Mouse (Mus musculus) heart, embryonic 13.5 days (tissue): ENCODE results near the gene Schip1. TPM values are rescaled to one million over a fixed set of nuclear protein-coding genes. Genes with fewer than 3 reads are reported as not detected.

ENCODE experiments used
- ATAC-seq: fragments of 200-750 bp; cut with Nextera tagmentation; 2 replicates; pipeline ENCODE4 v1.8.0; 2017; ENCODE audit warnings: moderate TSS enrichment; ENCODE audit not compliant: insufficient number of reproducible peaks, low FRiP score, low TSS enrichment; ENCODE audit errors: extremely low read depth
- H3K27ac ChIP-seq: fragments of 300-500 bp; sonication (generic); replicated peaks from 2 replicates; pipeline ENCODE4 v1.5.1; 2015; ENCODE audit warnings: moderate library complexity, mild to moderate bottlenecking, inconsistent platforms
- H3K27me3 ChIP-seq: fragments of 300-500 bp; sonication (generic); replicated peaks from 2 replicates; pipeline ENCODE4 v1.6.1; 2015; ENCODE audit warnings: mild to moderate bottlenecking, inconsistent platforms
- H3K36me3 ChIP-seq: fragments of 300-500 bp; sonication (generic); 2 replicates; pipeline ENCODE4 v1.6.1; 2015; ENCODE audit warnings: mild to moderate bottlenecking, inconsistent platforms
- H3K4me1 ChIP-seq: fragments of 300-500 bp; sonication (generic); 2 replicates; pipeline ENCODE4 v1.6.1; 2015; ENCODE audit warnings: inconsistent platforms
- H3K4me2 ChIP-seq: fragments of 300-500 bp; sonication (generic); 2 replicates; pipeline ENCODE4 v1.6.1; 2015; ENCODE audit warnings: inconsistent platforms, mild to moderate bottlenecking, moderate library complexity
- H3K4me3 ChIP-seq: fragments of 300-500 bp; sonication (generic); 2 replicates; pipeline ENCODE4 v1.5.1; 2015; ENCODE audit warnings: moderate library complexity, mild to moderate bottlenecking, inconsistent platforms
- H3K9ac ChIP-seq: fragments of 300-500 bp; sonication (generic); 2 replicates; pipeline ENCODE4 v1.6.1; 2015; ENCODE audit warnings: inconsistent platforms, mild to moderate bottlenecking, moderate library complexity
- H3K9me3 ChIP-seq: fragments of 300-500 bp; sonication (generic); 2 replicates; pipeline ENCODE4 v1.6.1; 2016; ENCODE audit warnings: inconsistent platforms
- WGBS: fragments of 180-500 bp; shearing (Covaris S2); methylation state at CpG from one replicate; pipeline ENCODE4 v1.1.7; 2015; ENCODE audit warnings: mixed read lengths; 5-methylcytosine and 5-hydroxymethylcytosine counted together
- polyA plus RNA-seq: library from polyadenylated mRNA; unstranded; fragments of >200 nt; fragmentation: Nextera tagmentation; extraction: Ambion mirVana; gene quantifications from 2 replicates; pipeline ENCODE4 v1.2.1, GENCODE M21; 2015

Schip1 gene
- polyA plus RNA-seq, 1 experiment from 2014 or later = 52.4 TPM

- Histone ChIP-seq H3K27me3 (no peaks in the 10 kb centered on the region), H3K4me2 (no peak overlapping the region), H3K36me3 (no peaks in the 10 kb centered on the region), H3K9ac (no peak overlapping the region), H3K4me1 (peaks cover 23% of the 10 kb centered on the region), H3K9me3 (no peaks in the 10 kb centered on the region; the same call in 1 of the 2 replicates), H3K4me3 (no peak overlapping the region), H3K27ac (no peak overlapping the region)
- 65% methylated on average over 4 of the region's 4 CpGs for WGBS
- ATAC-seq = no peak
These were observed 592.2 kb downstream of the Schip1 start for GRCm38 (mm10) chr3:68656607-68657352.

GRCm38 (mm10) chr3:68657589-68658245, 593.1 kb downstream of the Schip1 start:
- no peak for ATAC-seq

DNA sequence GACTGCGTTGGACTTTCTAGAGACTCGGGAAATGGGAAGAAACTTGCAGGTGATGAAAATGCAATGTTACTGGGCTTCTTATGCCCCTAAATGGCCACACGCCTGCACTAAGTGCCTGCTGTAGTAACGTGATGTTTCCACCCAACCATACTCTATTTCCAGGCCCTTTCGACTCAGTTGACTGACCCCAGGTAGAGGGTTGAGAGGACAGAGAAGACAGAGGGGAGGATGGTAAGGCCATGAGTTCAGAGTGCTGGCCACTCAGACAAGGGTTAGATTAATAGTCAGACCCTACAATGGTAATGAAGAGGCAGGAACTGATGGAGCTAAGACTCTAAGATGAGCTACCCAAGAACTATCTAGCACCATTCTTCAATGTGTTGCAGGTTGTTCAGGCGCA, 595.4 kb downstream of the Schip1 start:
- no peaks in the 10 kb centered on the region for H3K27me3 ChIP-seq
- ATAC-seq = no peak
- no peak overlapping the region for H3K9ac ChIP-seq
- 89% methylated on average over 6 of the region's 6 CpGs for WGBS
- H3K4me1 ChIP-seq = peaks cover 23% of the 10 kb centered on the region
- H3K27ac ChIP-seq = no peak overlapping the region
- no peaks in the 10 kb centered on the region for H3K36me3 ChIP-seq
- no peaks in the 10 kb centered on the region; the same call in 1 of the 2 replicates for H3K9me3 ChIP-seq
- H3K4me2 ChIP-seq = no peak overlapping the region
- H3K4me3 ChIP-seq = no peak overlapping the region

More at GRCm38 (mm10) chr3:68657589-68658245, 593.1 kb downstream of the Schip1 start:
- Histone ChIP-seq H3K4me3 (no peak overlapping the region), H3K27me3 (no peaks in the 10 kb centered on the region), H3K9me3 (no peaks in the 10 kb centered on the region; the same call in 1 of the 2 replicates), H3K27ac (no peak overlapping the region), H3K4me1 (peaks cover 23% of the 10 kb centered on the region), H3K4me2 (peak overlapping the region; percentile 40), H3K9ac (no peak overlapping the region), H3K36me3 (no peaks in the 10 kb centered on the region)
- WGBS = 9% methylated on average over 9 of the region's 9 CpGs

DNA sequence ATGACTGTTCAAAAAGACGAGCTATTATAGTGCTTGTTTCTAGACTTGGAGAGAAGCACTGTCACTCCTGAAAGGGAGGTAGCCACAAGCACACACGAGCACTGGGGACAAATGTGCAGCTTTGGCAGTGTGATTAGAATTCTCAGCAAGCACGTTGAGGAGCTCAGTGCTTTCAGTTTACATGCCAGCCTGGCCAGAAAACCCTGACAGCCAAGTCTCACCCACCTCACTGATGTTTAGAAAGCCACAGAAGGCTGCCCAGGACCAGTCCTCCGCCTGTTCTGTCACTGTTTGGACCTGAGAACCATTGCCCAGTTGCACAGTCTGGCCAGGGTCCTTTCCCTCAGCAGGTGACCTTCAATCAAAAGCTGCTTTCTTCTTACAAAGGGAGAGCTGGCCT, 595.9 kb downstream of the Schip1 start:
- WGBS = 52% methylated on average over 4 of the region's 4 CpGs
- Histone ChIP-seq H3K4me3 (no peak overlapping the region), H3K9ac (no peak overlapping the region), H3K27me3 (no peaks in the 10 kb centered on the region), H3K36me3 (no peaks in the 10 kb centered on the region), H3K4me2 (no peak overlapping the region), H3K27ac (0 out of 2 replicates have a peak overlapping the region, but pooled peaks have one; percentile 12), H3K4me1 (peaks cover 23% of the 10 kb centered on the region), H3K9me3 (no peaks in the 10 kb centered on the region; the same call in 1 of the 2 replicates)
- ATAC-seq = no peak

GRCm38 (mm10) chr3:68662386-68662785, 597.8 kb downstream of the Schip1 start:
- Histone ChIP-seq H3K36me3 (no peaks in the 10 kb centered on the region), H3K4me2 (no peak overlapping the region)
- ATAC-seq = no peak

GRCm38 (mm10) chr3:68664337-68664736, 599.7 kb downstream of the Schip1 start:
- 77% methylated on average over 6 of the region's 6 CpGs for WGBS
- H3K27me3 ChIP-seq = no peaks in the 10 kb centered on the region

More at GRCm38 (mm10) chr3:68662386-68662785, 597.8 kb downstream of the Schip1 start:
- WGBS = 59% methylated on average over 5 of the region's 5 CpGs
- Histone ChIP-seq H3K4me3 (no peak overlapping the region), H3K4me1 (peaks cover 20% of the 10 kb centered on the region), H3K9me3 (no peaks in the 10 kb centered on the region; the same call in 1 of the 2 replicates), H3K27me3 (no peaks in the 10 kb centered on the region), H3K27ac (no peak overlapping the region), H3K9ac (no peak overlapping the region)

DNA sequence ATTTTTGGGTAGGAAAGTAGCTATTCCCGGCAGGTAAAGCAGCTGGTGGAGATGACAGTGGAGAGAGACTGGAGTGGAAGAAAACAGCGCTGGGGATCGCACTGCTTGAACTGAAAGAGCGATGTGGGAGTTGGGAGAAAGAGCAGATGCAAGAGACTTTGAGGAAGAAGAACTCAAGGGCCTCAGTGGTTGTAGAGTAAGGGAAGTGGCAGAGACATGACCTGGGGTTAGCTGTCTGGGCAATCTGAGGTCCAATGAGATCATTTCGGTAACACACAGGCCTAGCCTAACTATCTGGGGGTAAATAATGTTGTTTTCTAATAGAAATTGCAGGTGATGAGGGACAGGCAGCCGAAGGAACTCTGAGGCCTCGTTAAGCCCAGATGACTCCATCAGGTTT, 601.8 kb downstream of the Schip1 start:
- 84% methylated on average over 7 of the region's 7 CpGs for WGBS
- H3K27me3 ChIP-seq = no peaks in the 10 kb centered on the region

More at GRCm38 (mm10) chr3:68664337-68664736, 599.7 kb downstream of the Schip1 start:
- ATAC-seq = no peak
- Histone ChIP-seq H3K36me3 (no peaks in the 10 kb centered on the region), H3K4me3 (no peak overlapping the region), H3K9me3 (no peaks in the 10 kb centered on the region; the same call in 1 of the 2 replicates), H3K4me1 (peaks cover 12% of the 10 kb centered on the region), H3K4me2 (no peak overlapping the region), H3K9ac (no peak overlapping the region), H3K27ac (no peak overlapping the region)

DNA sequence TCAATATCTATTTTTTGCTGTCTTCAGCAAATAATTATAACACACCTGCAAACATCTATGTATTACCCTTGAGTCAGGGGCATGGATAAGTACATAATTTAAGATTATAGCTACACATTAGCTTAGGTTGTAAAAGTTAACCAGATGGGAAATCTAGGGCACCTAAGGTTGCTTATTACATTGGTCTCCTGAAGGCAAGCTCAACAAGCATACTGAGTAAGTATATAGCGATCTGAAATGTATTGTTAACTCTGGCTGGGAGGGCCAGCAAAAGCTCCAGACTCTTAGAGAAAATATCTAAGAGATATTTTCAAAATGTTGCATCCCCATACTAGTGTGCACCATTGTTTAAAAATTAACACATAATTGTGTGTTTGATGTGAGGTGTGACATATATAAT, 603.2 kb downstream of the Schip1 start:
- H3K4me3 ChIP-seq = no peak overlapping the region
- H3K27ac ChIP-seq = no peak overlapping the region
- H3K36me3 ChIP-seq = no peaks in the 10 kb centered on the region
- no peak overlapping the region for H3K4me2 ChIP-seq
- H3K9me3 ChIP-seq = no peaks in the 10 kb centered on the region
- WGBS = 91% methylated on average over 1 of the region's 1 CpGs
- H3K9ac ChIP-seq = no peak overlapping the region
- no peaks in the 10 kb centered on the region for H3K27me3 ChIP-seq
- ATAC-seq = no peak
- no peaks in the 10 kb centered on the region for H3K4me1 ChIP-seq

More for the DNA sequence above, 601.8 kb downstream of the Schip1 start:
- no peak overlapping the region for H3K9ac ChIP-seq
- H3K4me2 ChIP-seq = no peak overlapping the region
- H3K36me3 ChIP-seq = no peaks in the 10 kb centered on the region
- ATAC-seq = no peak
- no peaks in the 10 kb centered on the region for H3K9me3 ChIP-seq
- no peak overlapping the region for H3K27ac ChIP-seq
- H3K4me3 ChIP-seq = no peak overlapping the region
- H3K4me1 ChIP-seq = no peaks in the 10 kb centered on the region

DNA sequence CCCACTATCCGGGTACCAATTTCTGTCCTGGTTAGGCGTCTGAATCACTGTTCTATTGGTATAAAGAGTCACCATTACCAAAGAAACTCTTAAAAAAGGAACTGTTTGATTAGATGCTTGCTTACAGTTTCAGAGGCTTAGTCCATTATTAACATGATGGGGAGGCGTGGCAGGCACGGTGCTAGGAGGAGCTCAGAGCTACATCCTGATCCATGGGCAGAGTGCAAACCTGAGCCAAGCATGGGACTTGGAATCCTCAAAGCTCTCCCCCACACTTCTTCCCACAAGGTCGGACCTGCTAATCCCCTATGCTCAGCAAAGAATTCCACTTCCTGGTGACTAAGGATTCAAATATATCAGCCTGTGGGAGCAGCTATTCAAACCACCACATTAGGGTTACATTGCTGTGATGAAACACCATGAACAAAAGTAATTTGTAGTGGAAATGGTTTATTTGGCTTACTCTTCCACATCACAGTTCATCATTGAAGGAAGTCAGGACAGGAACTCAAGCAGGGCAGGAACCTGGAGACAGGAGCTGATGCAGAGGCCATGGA, 604.9 kb downstream of the Schip1 start:
- WGBS = 73% methylated on average over 5 of the region's 5 CpGs

DNA sequence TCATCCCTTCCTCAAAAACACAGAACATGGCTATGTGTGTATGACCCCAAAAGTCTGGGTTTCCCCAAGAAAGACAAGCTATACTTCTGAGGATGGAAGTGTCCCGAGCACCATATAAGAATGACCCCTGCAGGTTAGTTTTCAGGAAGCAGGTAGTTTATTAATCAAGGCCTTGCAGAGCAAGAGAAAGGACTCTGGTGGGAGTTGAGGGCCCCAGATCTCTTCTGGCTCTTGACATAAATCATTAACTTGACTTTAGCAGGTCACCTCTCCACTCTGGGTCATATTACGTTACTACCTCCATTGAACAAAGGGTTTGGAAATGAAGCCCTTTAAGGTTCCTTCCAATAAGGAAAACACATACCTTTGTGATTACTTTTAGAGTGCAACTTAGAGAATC, 610.1 kb downstream of the Schip1 start:
- Histone ChIP-seq H3K9ac (no peak overlapping the region), H3K9me3 (peaks cover 5% of the 10 kb centered on the region; the same call in 1 of the 2 replicates), H3K4me2 (no peak overlapping the region), H3K4me3 (no peak overlapping the region), H3K36me3 (no peaks in the 10 kb centered on the region), H3K27me3 (no peaks in the 10 kb centered on the region), H3K4me1 (peaks cover 16% of the 10 kb centered on the region), H3K27ac (no peak overlapping the region)
- 72% methylated on average over 2 of the region's 2 CpGs for WGBS
- no peak for ATAC-seq

More for the DNA sequence above, 604.9 kb downstream of the Schip1 start:
- no peak for ATAC-seq
- Histone ChIP-seq H3K27me3 (no peaks in the 10 kb centered on the region), H3K9ac (no peak overlapping the region), H3K4me2 (no peak overlapping the region), H3K4me1 (no peaks in the 10 kb centered on the region), H3K27ac (no peak overlapping the region), H3K36me3 (no peaks in the 10 kb centered on the region), H3K4me3 (no peak overlapping the region), H3K9me3 (peaks cover 5% of the 10 kb centered on the region; the same call in 1 of the 2 replicates)

- Histone ChIP-seq H3K27me3 (no peaks in the 10 kb centered on the region), H3K27ac (no peak overlapping the region), H3K36me3 (no peaks in the 10 kb centered on the region), H3K9me3 (peaks cover 5% of the 10 kb centered on the region; the same call in 1 of the 2 replicates), H3K4me1 (peaks cover 16% of the 10 kb centered on the region), H3K9ac (no peak overlapping the region), H3K4me3 (no peak overlapping the region), H3K4me2 (no peak overlapping the region)
- ATAC-seq = no peak
- 77% methylated on average over 12 of the region's 12 CpGs for WGBS
These were observed 610.7 kb downstream of the Schip1 start for GRCm38 (mm10) chr3:68675216-68675835.
